Mouse (Mus musculus) heart, adult 2 months (tissue): Measurements from ENCODE around the gene Hormad2. TPM values are rescaled to one million over a fixed set of nuclear protein-coding genes. Genes with fewer than 3 reads are reported as not detected.

ENCODE experiments used
- DNase-seq, 2 experiments: peaks; one replicate each; pipeline ENCODE4 v3.0.0; 2021
- H3K27ac ChIP-seq: fragments of 200-600 bp; 2 replicates; pipeline ENCODE4 v1.8.1; 2022
- H3K27me3 ChIP-seq: fragments of 200-500 bp; 2 replicates; pipeline ENCODE4 v1.6.1; 2012; ENCODE audit warnings: mild to moderate bottlenecking, low read length, inconsistent platforms, mixed read lengths; ENCODE audit not compliant: control insufficient read depth, insufficient read depth
- H3K36me3 ChIP-seq: fragments of 200-500 bp; 2 replicates; pipeline ENCODE4 v1.6.1; 2012; ENCODE audit warnings: low read length, inconsistent platforms; ENCODE audit not compliant: control insufficient read depth, insufficient read depth
- H3K4me1 ChIP-seq: fragments of 200-500 bp; 2 replicates; pipeline ENCODE4 v1.6.1; 2011; ENCODE audit warnings: low read length; ENCODE audit not compliant: control insufficient read depth, insufficient read depth
- H3K4me3 ChIP-seq: fragments of 200-600 bp; 2 replicates; pipeline ENCODE4 v1.8.1; 2022
- H3K79me2 ChIP-seq: fragments of 200-500 bp; replicated peaks from 2 replicates; pipeline ENCODE4 v1.6.1; 2012; ENCODE audit warnings: mild to moderate bottlenecking, inconsistent platforms, low read length, moderate library complexity, mixed read lengths; ENCODE audit not compliant: control insufficient read depth, insufficient read depth
- H3K9ac ChIP-seq: fragments of 200-500 bp; 2 replicates; pipeline ENCODE4 v1.6.1; 2012; ENCODE audit warnings: low read depth, mild to moderate bottlenecking, control low read depth, inconsistent platforms, low read length, mixed read lengths
- CTCF ChIP-seq: fragments of 200-600 bp; IDR thresholded peaks from 2 replicates; pipeline ENCODE4 v1.8.1; 2022; ENCODE audit warnings: antibody characterized with exemption, mild to moderate bottlenecking, moderate library complexity
- EP300 ChIP-seq: fragments of 200-500 bp; IDR thresholded peaks from 2 replicates; pipeline ENCODE4 v1.6.1; 2011; ENCODE audit warnings: low read depth, low read length, control low read depth; ENCODE audit not compliant: insufficient read depth
- POLR2A ChIP-seq: fragments of 200-500 bp; IDR thresholded peaks from 2 replicates; pipeline ENCODE4 v1.6.1; 2011; ENCODE audit warnings: mild to moderate bottlenecking, low read depth, low read length, control low read depth; ENCODE audit not compliant: insufficient read depth
- WGBS: fragments of 180-500 bp; shearing (Covaris S2); methylation state at CpG from one replicate; pipeline ENCODE4 v1.1.7; 2018; 5-methylcytosine and 5-hydroxymethylcytosine counted together
- intact Hi-C: fragments of 180-260 bp; cut with DNase I; formaldehyde crosslinking; loops from one replicate; pipeline ENCODE4 v1.15.1; 2025
- polyA plus RNA-seq: library from polyadenylated mRNA; depleted of rRNA; stranded (reverse); fragments of >200 nt; gene quantifications from 2 replicates; pipeline ENCODE4 v1.2.3, GENCODE M21; 2012
- total RNA-seq, 2 experiments: library from RNA; stranded (reverse); gene quantifications; 2 replicates each; pipeline ENCODE4 v1.2.3; 2021

Hormad2 gene
- total and polyA plus RNA-seq, 3 experiments, result 0.18 TPM; not detected in 2

GRCm38 (mm10) chr11:4342027-4342426, 98.9 kb downstream of the Hormad2 start:
- Histone ChIP-seq H3K36me3 (no peaks in the 10 kb centered on the region), H3K27ac (no peak overlapping the region), H3K4me3 (no peak overlapping the region), H3K79me2 (no peaks in the 10 kb centered on the region), H3K4me1 (no peaks in the 10 kb centered on the region), H3K27me3 (no peaks in the 10 kb centered on the region), H3K9ac (no peak overlapping the region)
- TF ChIP-seq CTCF (no peak), EP300 (no peak), POLR2A (no peak)
- DNase-seq, result no peak
- WGBS, result 73% methylated on average over 7 of the region's 7 CpGs
- intact Hi-C loops, result no loop called here

- Histone ChIP-seq H3K4me3 (no peak overlapping the region), H3K9ac (no peak overlapping the region), H3K4me1 (no peaks in the 10 kb centered on the region), H3K27me3 (no peaks in the 10 kb centered on the region), H3K27ac (no peak overlapping the region), H3K79me2 (no peaks in the 10 kb centered on the region), H3K36me3 (no peaks in the 10 kb centered on the region)
- intact Hi-C loops, result no loop called here
- DNase-seq, result no peak
- no peak for TF ChIP-seq POLR2A
- no peak for TF ChIP-seq CTCF
- no peak for TF ChIP-seq EP300
- WGBS, result 81% methylated on average over 9 of the region's 9 CpGs
Observed at GRCm38 (mm10) chr11:4340109-4340779, 100.7 kb downstream of the Hormad2 start.

DNA sequence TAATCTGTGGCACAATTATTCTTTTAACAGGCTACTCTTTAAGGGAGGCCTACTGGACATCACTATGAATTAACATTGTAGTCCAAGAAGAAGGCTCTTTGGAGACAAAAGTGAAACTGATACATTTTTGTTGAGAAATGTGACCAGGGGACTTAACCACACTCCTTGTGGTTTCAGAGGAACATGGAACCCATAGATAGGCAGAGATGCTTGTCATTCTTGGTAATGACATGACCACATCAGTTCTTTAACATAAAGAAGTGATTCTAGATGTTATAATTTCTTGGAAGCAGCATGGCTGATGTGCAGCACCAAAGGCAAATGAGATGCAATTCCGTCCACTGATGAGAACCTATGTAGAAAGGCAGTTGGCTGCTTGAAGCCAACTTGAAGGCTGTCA, 101.6 kb downstream of the Hormad2 start:
- TF ChIP-seq POLR2A, result no peak
- no peak for TF ChIP-seq CTCF
- no peak for TF ChIP-seq EP300
- Histone ChIP-seq H3K27me3 (no peaks in the 10 kb centered on the region), H3K79me2 (no peaks in the 10 kb centered on the region), H3K4me3 (no peak overlapping the region), H3K4me1 (no peaks in the 10 kb centered on the region), H3K27ac (no peak overlapping the region), H3K36me3 (no peaks in the 10 kb centered on the region), H3K9ac (no peak overlapping the region)
- no peak for DNase-seq
- intact Hi-C loops, result no loop called here
- 96% methylated on average over 1 of the region's 1 CpGs for WGBS

DNA sequence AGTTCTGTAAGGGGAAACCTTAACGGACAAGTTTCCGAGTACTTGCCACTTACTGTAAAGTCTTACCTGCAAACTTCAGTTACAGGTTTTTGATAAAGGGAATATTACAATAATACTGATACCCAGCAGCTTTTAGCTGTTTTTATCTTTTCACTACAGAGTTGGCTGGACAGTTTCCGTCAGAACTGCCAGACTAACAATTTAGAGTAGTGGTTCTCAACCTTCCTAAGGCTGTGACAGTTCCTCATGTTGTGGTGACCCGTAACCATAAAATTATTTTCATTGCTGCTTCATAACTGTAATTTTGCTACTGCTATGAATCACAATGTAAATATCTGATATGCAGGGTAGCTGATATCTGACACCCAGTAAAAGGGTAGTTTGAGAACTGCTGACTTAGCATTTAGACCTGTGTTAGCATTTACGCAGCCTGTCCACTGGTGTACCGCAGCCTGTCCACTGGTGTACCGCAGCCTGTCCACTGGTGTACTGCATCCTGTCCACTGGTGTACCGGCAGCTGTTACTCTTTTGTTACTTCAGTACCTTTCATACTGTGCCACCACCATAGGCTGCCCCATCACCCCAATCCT, 104.1 kb downstream of the Hormad2 start:
- intact Hi-C loops, result no loop called here
- no peaks in the 10 kb centered on the region for H3K4me1 ChIP-seq
- 80% methylated on average over 8 of the region's 8 CpGs for WGBS
- no peak overlapping the region for H3K4me3 ChIP-seq
- no peak overlapping the region for H3K9ac ChIP-seq
- TF ChIP-seq CTCF (no peak), POLR2A (no peak), EP300 (no peak)
- H3K27me3 ChIP-seq, result no peaks in the 10 kb centered on the region
- no peaks in the 10 kb centered on the region for H3K79me2 ChIP-seq
- no peak for DNase-seq
- H3K27ac ChIP-seq, result no peak overlapping the region
- no peaks in the 10 kb centered on the region for H3K36me3 ChIP-seq

DNA sequence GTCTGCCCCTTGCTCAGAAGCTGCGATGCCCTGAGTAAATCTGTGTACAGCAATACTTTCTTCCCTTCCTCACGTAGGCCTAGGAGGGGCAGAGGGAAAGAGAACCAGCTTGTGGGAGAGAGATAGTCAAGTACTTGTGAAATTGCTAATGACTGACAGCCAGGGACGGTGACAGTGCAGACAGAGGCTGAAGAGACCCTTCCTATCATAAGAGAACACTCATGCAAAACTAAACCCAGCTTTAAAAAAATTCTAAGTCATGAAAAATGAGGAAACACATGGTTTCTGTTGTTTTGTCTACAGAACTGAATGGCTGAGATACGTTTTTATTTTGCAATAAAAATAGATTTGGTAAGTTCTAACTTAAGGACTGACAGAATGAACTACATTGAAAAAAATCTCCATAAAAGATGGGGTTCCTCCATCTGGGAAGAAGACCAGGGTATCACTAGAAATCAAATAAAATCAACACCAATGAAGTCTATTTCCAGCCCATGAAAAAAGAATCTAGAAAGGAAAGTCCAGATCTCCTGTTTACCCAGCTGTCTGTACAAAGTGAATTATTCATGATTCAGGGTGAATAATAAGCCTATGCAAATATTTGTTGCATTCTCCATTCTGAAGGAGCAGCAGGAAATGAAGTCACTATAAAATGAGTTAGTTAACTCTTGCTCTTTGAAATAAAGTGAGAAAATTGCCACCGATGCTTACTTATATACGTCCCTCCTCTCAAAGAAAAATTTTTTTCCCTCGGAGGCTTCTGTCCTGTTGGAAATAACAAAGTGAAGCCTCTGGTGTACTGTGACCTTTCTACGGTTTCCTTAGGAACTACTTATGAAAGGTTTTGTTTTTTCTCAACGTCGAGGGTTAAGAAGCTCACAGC, 104.9 kb downstream of the Hormad2 start:
- intact Hi-C loops, result no loop called here
- Histone ChIP-seq H3K9ac (no peak overlapping the region), H3K36me3 (no peaks in the 10 kb centered on the region), H3K27me3 (no peaks in the 10 kb centered on the region), H3K4me1 (no peaks in the 10 kb centered on the region), H3K27ac (no peak overlapping the region), H3K79me2 (no peaks in the 10 kb centered on the region), H3K4me3 (no peak overlapping the region)
- no peak for DNase-seq
- no peak for TF ChIP-seq CTCF
- TF ChIP-seq EP300, result no peak
- TF ChIP-seq POLR2A, result no peak
- WGBS, result 52% methylated on average over 10 of the region's 10 CpGs

DNA sequence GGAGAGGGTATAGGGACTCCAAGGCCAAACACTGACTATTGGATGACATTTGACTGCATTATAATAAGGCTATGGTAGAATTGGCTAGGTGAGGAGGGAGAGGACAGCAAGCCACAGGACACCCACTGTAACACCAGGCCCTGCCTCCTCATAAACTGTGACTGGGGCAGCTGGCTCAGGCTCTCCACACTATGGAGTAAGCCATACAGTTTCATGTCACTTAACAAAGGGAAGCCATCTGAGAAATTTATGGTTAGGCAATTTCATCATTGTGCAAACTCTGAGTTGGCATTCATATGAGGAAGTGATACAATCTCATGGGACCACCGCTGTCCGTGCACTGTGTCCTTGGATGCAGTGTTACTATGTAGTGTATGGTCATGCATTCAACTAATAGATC, 107.9 kb downstream of the Hormad2 start:
- TF ChIP-seq EP300, result no peak
- no peak for TF ChIP-seq CTCF
- TF ChIP-seq POLR2A, result no peak
- no peak for DNase-seq
- Histone ChIP-seq H3K9ac (no peak overlapping the region), H3K27me3 (no peaks in the 10 kb centered on the region), H3K4me3 (no peak overlapping the region), H3K79me2 (no peaks in the 10 kb centered on the region), H3K27ac (no peak overlapping the region), H3K36me3 (no peaks in the 10 kb centered on the region), H3K4me1 (no peaks in the 10 kb centered on the region)
- 59% methylated on average over 2 of the region's 2 CpGs for WGBS
- intact Hi-C loops, result no loop called here
